Mouse (Mus musculus) kidney, postnatal 25 days (tissue): ENCODE data around the gene Cebpzos.
A peak's percentile ranks its signal among the peaks of the same experiment; 100 is the strongest.

Experiments
- DNase-seq, 2 experiments: peaks; one replicate each; pipeline ENCODE4 v3.0.0; 2021; ENCODE audit warnings: mixed read lengths in 2 of 2

Cebpzos gene

DNA sequence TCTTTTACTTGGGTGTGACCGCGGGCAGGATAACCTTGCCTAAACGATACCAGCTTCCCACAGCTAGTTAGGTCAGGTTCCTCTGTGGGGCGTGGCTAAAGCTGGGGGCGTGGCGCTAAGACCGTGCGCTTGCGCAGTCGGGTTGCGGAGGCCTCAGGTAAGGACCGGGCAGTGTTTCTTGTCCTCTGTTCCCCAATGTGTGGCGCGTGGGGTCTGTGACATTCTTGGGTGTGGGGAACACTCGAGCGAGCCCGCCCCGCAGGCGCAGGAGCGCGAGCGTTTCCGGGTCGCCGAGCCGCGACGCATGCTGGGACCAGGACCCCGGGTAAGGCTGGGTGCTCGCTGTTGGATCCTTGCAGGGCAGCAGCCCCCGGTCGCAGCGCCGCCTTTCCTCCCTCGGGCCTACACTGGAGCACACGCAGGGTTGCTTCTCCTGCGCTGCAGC lies at the start of gene Cebpzos:
Cebpzos (plus strand) TSS at position 132 of the 445 bp plus-strand sequence.
- peak; percentile 91 to 94 for DNase-seq

DNA sequence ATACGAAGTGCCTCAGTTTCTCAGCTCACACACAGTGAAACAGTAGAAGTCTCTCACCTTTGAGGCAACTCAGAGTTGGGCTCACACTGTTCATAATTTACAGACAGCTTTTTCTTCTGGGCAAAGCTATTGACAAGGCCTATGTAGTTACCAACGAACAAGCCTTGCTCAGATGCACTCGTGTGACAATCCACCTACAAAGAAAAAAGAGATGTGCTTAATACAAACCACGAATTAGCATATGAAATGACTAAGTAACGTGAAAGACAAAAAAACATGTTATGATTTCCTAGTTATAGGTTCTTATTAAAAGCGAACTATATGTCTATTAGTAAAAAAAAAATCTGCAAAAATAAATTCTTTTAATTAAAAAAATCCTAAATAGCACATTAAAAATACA lies 42.4 kb upstream of the Cebpzos start:
- DNase-seq = no peak

DNA sequence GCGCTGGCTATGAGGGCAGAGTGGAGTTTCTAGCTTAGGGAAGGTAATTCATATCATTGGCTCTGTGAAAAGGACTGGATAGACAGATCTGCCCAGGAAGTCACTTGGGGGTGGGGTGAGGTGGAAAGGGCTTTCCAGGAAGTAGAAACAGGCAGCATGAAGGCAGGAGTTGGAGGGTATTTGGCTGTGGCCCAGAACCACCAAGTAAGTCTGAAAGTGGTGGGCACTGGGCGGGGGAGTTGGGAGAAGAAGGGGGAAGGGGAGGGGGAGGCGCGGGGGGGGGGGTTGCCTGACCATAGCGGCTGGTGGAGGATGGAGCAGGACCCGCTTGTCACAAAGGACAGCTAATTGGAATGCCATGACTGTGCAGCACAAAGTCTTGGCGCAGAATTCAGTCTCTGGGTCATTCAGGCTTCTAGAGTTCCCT lies 34.4 kb upstream of the Cebpzos start:
- DNase-seq = peak; percentile 22 to 52

DNA sequence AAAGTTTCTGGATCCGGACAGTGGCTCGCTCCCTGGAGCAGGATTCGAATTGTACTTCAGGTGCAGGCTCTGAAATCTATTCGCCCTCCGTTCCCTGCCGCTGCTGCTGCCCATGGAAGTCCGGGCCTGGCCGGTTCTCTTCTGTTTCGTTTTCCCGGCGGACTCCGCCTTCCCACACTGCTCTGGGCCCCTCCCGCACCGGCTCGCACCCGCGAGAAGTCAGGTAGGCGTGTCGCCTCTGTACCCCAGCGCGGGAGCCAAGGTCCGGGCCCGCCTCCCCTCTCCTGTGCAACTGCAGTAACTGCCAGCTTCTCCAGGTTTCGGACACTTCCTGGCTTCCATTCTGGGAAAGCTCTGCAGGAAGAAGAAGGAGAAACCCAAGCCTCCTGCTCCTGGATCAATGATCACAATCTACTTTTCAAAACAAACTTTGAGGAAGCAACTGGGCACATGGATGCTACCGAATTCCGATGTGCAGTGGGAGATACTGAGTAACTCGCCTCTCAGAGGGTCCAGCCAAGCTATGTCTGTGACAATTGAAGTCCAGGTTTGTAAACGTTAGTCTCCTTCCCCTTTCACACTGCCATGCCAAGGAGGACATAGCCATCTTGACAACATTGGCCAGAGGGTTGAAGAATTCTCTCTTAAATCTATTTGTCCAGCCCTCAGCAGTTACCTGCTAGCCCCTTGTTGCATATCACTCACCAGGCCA lies 33.7 kb upstream of the Cebpzos start, which contains the start of gene Eif2ak2:
Eif2ak2 (minus strand) TSS at position 173 of the 712 bp plus-strand sequence.
- peak; percentile 92 to 96 for DNase-seq

DNA sequence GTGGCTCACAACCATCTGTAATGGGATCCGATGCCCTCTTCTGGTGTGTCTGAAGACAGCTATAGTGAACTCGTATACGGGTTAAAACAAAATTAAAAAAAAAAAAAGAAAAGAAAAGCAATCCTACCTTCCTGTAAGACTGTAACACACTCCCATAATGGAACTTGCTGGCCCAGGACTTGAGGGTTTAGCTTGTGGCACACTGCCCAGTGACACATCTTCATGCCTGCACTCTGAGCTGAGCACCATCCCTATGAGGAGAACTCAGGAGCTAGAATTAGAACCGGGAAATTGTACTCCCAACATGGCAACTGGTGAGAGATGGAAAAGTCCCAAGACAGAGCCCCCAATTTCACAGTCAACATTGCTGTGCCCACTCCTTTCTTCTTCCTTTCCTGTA lies 33.0 kb upstream of the Cebpzos start:
- DNase-seq = no peak

DNA sequence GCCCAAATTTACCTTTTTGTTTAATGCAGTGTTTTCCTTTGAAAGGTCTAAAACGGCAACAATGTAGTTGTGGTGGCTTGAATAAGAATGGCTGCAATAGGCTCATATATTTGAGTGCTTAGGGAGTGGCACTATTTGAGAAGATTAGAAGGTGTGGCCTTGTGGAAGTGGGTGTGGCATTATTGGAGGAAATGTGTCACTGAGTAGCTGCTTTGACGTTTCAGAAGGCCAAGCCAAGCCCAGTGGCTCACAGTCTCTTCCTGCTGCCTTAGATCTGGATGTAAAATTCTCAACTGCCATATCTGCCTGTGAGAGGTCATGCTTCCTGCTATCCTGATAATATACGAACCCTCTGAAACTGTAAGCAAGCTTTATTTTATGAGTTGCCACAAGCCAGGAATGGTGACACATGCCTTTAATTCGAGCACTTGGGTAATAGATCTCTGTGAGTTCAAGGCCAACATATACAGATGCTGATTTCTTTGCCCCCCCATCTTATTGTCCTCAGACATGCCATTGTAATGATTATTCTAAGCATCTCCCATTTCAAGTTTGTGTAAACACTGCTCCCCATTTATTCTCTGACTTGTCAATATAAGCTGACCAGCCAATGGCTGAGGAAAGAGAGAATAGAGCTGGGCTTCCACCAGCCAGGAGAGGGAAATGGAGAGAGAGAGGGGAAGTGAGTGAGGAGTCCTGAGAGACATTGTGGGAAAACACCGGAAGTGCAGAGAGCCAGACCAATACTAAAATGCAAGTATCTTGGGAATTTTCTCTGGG lies 30.8 kb upstream of the Cebpzos start:
- DNase-seq = no peak

DNA sequence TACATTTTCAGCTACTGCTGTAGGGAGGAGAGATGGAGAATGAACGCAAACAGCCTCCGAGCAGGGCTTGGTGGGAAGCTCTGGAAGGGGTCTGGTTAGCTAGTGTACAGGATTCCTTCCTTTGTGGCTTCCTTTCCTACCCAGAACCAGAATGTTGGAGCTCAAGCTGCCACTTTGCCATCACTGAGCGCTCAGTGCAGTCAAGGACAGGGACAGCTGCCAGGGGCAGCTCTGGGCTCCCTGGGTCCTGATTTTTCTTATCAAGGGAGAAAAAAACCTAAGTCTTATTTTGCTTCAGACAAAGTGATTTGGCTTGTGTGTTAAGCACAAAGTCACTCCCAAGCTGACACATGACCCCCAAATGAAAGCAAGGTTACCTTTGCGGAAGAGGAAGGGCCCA lies 27.7 kb upstream of the Cebpzos start:
- no peak for DNase-seq

DNA sequence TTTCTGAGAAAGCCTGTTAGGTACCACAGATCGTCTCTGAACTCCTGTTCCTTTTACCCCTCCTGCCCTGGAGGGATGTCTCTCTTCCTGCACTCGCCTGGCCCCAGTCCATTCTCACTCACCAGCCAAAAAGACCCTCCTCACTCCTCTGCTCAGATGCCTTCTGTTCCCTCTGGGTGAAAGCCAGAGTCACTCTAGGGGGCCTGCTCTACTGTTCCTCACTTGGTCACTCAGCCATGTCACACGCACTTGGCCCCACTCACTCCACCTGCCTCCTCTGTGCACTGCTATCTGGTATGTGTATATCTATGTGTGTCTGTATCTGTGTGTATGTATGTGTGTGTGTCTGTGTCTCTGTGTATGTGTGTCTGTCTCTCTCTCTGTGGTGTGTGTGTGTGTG lies 27.1 kb upstream of the Cebpzos start:
- no peak for DNase-seq

DNA sequence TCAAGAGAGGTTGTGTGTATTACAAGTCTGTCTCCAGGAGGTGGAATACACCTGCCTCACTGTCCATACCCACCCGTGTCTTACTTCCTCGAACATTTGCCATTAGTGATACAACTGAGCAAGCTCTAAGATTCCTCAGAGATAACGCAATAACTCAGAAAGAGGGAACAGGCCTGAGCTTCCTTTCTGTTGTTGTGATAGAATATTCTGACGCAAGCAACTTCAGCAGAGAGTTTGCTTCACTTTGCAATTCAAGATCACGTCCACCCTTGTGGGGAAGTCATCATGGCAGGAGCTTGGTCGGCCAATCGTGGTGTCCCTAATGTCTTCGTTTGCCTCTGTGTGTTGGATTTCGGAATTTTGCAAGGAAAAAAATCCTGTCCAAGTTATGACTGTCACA lies 25.3 kb upstream of the Cebpzos start:
- no peak for DNase-seq

DNA sequence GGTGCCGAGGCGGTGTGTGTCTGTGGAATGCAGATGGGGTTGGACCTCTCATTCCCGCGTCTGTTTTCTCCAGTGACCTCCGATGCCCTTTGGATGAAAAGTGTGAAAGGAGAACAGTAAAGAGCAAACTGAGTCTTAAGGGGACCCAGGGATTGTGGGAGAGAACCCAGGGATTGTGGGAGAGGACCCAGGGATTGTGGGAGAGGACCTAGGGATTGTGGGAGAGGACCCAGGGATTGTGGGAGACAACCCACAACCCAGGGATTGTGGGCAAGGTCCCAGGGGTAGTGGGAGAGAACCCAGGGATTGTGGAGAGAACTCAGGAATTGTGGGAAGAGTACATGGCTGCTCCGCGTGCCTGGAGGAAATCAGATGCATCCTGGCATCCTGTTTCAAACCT lies 21.3 kb upstream of the Cebpzos start:
- DNase-seq = no peak

DNA sequence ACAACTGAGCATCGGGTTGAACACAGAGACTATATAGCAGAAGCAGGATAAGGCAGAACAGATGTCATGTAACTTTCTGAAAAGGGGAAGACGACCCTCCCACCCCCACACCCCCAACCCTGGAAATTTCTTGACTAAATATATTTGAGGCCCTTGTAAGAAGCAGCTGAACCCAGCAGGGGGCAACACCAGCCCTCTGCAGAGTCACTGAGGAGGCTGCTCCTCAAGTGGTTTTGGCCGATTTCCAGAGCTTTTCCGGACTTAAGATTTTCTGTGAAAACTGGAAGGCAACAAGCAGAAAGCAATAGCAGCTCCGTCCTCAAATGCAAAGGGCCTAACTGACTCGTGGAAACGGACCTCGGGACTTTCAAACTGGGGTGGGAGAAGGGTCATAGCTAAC lies 20.9 kb upstream of the Cebpzos start:
- DNase-seq = peak; percentile 70 to 80

DNA sequence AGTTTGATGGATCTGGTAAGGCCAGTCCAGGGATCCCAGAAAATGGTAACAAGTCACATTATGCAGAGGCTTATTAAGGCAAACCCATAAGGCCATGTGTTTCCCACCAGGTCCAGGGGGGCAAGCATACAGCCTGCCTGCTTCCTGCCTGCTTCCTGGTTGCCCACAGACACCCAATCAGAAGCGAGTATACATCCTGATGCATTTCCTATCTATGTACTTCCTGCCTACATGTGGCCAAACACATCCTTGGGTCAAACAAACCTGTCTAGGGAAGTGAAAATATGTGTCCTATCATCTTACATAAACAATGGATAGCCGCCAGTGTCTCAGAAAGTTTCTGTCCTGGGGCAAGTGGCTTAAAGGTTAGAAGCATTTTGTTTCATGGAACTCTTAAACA lies 13.1 kb upstream of the Cebpzos start:
- DNase-seq = no peak

DNA sequence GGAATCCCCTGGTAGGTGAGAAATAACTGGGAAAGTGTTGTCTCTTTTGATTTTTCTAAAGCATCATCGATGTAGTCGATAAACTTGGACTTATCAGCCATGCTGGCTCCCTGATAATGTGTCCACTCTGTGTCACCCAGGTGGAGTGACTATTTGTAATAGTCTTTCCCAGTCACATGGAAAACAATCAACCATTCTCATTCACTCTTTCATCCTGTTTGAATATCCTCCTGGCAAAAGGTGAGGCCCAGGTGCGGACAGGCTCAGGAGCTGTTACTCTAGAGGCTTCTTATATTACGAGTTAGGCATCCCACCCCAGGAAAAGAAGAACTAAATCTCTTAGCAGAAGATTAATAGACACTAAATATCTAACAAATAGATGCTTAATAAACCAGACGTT lies 9.4 kb upstream of the Cebpzos start, which contains the start of gene Sult6b1:
Sult6b1 (minus strand) TSS at position 101 of the 400 bp plus-strand sequence.
- no peak for DNase-seq

DNA sequence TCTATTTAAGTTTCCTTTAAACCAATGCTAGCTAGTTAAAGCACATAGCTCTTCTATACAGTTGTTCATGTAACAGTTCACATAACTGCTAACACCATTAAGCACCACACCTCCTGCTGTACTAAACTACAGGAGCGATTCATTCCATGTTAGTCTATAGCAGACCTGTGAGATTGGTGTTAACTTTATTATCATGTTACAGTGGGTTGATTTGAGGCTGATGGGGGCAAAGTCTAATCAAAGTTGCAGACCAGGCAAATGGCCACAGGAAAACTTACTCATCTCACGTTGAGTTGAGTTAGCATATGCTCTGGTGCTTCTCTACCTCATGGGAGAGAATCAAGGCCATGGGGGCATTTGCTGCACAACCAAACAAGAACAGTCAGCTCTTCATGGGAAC lies 6.9 kb upstream of the Cebpzos start:
- DNase-seq = no peak

DNA sequence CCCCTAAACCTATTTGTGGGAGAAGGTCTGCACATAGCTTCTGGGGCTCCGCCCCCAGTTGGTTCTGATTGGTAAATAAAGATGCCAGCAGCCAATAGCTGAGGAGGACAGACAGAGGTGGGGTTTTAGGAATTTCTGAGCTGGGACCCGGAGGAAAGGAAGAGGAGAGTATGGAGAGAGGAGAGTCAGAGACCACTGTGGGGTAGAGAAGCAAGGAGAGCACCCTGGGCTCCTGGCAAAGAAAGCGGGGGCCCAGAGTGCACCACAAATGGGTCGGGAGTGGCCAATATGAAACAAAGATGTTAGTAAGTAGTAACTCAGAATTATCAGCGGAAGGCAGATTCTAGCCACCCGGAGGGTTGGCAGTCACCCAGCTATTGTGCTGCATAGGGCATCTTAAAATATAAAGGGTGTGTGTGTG lies 3.4 kb upstream of the Cebpzos start:
- peak in 1 of 2 experiments; percentile 29 for DNase-seq

DNA sequence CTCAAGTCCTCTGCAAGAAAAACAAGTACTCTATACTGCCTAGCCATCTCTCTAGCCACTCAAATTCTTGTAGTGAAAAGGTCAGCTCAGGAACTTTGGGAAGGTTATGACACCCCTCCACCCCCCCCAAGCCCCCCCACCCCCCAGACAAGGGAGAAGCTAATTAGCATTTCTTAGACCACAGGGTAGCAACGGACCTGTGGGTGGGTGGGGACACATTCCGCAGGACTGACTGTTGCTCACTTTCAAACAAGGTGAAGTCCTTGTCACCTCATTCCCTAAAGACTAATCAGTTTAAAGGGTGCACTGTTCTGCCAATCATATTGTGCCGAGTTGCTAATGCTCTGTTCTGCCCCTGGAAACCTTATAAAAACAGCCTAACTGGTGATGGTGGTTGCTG lies 2.4 kb upstream of the Cebpzos start:
- DNase-seq = no peak

DNA sequence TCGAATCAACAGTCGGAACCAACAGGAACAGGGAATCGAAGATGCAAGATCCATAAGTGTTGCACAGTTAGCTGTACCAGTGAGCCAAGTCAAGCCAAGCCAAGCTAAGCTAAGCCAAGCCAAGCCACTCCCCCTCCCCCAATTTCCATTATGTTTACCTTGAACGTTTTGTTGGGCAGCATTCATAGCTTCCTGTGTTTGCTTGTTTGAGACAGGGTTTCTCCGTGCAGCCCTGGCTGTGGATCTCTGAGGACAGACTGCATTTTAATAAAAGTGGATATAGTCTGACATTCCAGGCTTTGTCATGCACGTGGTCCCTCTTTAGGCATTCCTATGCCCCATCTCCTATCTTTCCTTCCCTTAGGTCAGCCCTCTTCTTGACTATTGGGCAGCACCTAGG lies 528 bp upstream of the Cebpzos start:
- DNase-seq = no peak

DNA sequence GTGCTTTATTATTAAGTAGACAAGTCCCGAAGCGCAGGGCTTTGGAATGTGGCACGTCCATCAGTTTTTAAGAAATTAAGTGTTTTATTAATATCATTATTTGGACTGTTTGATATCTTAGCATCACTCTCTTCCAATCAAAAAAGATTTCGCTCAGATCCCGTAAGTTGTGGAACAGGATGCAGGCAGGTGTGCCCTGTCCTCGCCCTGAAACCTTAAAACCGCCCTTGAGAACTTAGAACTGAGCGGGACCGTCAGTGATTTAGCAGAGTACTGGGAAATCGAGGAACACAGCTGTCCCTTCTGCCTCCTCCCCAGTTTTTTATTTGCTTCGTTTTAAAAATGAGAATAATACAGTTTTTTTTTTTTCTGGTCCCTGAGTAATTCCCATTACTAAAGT lies 599 bp downstream of the Cebpzos start:
- DNase-seq = no peak

DNA sequence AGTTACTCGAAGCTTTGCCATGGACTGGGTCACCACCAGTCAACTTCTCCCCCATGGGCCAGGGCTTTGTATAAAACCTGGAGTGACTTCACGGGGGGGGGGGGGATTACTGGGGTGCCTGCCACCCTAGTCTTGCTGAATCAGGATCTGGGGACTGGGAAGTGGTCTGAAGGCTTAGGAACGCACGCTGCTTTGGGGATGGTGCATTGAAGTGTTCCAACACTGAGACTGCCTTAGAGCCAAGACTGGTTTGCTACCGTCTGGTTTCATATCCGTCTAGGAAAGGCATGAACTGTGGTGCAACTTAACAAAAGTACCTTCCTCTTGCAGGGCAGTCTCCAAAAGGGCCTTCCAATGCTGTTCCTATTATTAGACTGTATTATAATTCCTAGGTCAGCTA lies 1.4 kb downstream of the Cebpzos start:
- no peak for DNase-seq

DNA sequence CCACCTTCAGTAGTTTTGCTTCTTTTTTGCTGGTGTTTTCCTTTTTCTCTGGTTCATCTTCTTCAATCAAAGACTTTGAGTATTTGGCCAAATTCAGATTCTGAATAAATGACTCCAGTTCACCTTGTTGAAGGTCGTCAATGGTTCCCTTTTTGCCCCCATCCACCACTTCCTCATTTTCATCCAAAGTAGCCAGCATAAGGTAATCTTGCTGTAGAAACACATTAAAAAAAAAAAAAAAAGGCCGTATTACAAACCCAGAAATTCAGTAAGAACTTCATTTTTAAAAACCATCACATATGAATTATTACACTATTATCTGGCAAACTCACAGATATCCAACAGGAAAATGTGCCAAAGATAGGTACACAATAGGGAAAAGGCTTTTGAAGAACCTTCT lies 19.6 kb downstream of the Cebpzos start:
- DNase-seq = no peak

DNA sequence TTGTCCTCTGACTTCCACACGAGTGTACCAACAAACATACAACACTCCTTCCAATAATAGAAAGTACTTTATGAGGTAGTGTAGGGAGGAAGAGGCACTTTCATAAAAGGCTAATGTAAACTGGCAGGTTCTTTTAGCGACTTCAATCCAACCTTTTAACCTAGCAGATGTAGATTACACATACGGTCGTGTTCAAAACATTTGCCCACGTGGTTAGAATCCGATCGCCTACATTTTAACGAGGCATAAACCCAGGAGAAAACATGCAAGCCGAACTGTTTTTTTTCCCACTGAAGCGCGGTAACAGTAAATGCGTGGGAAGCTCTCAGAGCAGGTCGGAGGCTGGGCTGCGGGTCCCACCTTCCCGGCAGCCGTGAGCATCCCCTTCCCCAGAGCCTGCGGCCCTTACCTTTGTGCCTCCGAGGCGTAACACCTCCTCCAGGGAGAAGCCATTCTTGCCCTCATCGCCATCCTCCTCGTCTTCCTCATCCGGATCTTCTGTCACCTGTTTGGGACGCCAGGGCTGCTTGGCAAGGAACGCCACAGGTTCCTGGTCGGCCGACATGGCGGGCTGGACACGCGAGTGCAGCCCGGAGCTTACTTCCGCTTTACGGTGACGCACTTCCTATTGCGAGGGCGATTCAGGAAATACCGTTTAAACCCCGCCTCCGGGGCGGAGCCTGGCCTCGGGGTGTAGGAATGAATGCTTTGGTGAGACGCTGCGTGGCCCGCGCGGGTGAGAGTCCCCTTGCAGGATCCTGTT lies 20.3 kb downstream of the Cebpzos start, which contains the start of the genes Cebpz and Ndufaf7:
Cebpz (minus strand) TSS at position 601 of the 763 bp plus-strand sequence.
Ndufaf7 (plus strand) TSS at position 671 of the 763 bp plus-strand sequence.
- DNase-seq = peak; percentile 98

DNA sequence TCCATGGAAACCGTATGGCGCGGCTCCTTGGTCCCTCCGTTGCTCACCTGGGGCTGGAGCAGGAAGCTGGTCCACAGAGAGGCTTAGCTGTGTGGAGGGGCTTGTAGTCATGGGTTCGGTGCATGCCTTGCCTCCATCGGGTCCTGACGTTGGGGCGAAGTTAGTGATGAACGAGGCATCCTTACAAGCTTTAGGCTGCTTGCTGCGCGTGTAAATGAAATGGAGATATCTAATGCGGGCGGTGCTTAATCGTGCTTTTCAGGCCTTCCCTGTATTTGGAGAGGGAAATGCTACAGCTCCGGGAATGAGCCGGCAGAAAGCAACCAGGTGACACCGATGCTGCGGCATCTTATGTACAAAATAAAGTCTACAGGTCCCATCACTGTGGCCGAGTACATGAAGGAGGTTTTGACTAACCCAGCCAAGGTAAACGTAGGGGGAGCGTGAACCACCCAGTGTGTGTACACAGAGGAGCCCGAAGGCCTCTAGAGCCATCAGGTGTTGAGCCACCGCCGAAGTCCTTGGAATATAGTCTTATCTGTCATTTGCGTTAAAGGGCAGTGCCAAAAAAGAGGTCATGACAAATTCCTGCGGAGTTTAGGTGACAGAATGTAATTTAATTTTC lies 21.0 kb downstream of the Cebpzos start:
- DNase-seq = no peak

DNA sequence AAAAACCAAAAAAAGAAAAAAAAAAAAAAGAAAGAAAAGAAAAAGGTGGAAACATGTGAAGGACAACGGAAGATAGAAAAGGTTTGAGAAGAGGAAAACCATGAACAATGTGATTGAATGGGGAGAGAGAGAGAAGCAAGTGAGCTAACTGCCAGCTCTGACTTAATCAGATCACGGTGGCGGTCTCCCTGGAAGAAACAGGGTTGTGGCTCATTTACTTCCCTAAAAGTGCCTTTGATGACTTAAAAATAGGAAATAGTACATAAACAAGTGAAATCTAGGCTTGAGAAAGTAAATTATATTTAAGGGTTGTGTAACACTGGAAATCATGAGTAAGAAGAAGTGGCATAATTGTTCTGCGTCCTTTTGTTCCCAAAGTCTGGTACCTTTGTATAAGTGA lies 22.6 kb downstream of the Cebpzos start:
- no peak for DNase-seq
